Mouse (Mus musculus): ENCODE results near the gene Wdr35.

Gene Wdr35

GRCm38 (mm10) chr12:9052075-9052829 lies 78.6 kb downstream of the Wdr35 start:
- peak; percentile 87 for DNase-seq (ENCODE audit: low read depth, low spot score)

- DNase-seq (ENCODE audit: low read depth, low spot score), result no peak
Measured at GRCm38 (mm10) chr12:9053345-9053744, 79.7 kb downstream of the Wdr35 start.

- DNase-seq (ENCODE audit: low read depth, low spot score), result no peak
Measured at GRCm38 (mm10) chr12:9054012-9054411, 80.3 kb downstream of the Wdr35 start.

GRCm38 (mm10) chr12:9055269-9055668 lies 81.6 kb downstream of the Wdr35 start:
- DNase-seq (ENCODE audit: low read depth, low spot score), result no peak

DNA sequence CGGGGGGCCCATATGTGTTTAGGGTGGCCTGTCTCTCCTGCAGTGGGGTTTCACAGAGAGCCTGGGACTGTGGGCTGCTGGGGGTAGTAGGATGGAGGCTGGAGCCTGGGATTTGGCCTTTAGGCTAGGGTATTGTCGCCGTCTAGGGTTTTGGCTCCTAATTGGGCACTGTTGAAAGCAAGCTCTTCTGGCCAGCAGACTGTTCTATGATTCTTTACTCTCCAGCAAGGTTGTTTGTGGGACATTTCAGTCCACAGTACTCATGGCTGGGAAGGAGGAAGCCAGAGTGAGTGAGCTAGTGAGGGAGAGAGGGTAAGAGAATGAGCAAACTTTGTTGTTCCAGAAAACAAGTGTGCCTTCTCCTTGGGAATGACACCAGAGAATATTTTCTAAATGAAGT lies 85.8 kb downstream of the Wdr35 start:
- no peak for DNase-seq (ENCODE audit: low read depth, low spot score)

GRCm38 (mm10) chr12:9059965-9060364 lies 86.3 kb downstream of the Wdr35 start:
- no peak for DNase-seq (ENCODE audit: low read depth, low spot score)

GRCm38 (mm10) chr12:9063611-9064010 lies 89.9 kb downstream of the Wdr35 start:
- no peak for DNase-seq (ENCODE audit: low read depth, low spot score)

DNA sequence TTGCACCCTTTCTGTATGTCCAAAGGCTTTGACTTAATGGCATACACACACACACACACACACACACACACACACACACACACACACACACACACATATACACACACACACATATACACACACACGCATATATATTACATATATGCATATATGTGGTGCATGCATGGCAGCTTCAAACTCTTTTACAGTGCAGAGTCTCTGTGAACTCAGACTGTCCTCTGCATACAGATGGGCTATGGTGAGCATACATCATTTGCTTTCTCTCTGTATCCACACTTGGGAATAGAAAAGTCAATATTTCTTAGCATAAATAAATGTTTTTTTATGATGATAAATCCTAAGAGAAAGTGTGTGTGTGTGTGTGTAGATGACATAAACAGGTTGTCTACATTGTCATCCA lies 97.4 kb downstream of the Wdr35 start:
- DNase-seq (ENCODE audit: low read depth, low spot score), result no peak

DNA sequence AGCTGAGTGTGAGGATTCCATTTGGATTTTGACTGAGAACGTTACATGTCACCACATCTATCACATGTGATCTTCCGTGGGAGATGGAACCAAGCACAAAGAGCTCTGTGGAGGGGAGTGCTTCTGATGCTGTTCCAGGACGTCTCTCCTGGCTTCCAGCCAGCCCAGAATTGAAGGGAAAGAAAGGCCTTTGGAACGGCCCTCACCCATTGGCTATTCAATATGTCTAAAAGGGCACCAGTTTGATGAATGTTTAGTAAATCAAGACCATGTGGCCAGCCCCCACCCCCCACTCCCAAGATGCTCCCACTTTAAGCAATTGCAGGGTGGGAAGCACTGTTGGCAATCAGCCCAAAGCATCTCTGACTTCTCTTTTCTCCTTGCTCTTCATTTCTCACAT lies 97.8 kb downstream of the Wdr35 start:
- no peak for DNase-seq (ENCODE audit: low read depth, low spot score)

- DNase-seq (ENCODE audit: low read depth, low spot score), result no peak
Measured at GRCm38 (mm10) chr12:9077554-9078125, 103.9 kb downstream of the Wdr35 start.
